In genomic region chr16:92696411-92697015, GRCm38 (mm10) we compare ENCODE assay signal across 8 mouse cellular contexts.
A peak's percentile ranks its signal among the peaks of the same experiment; 100 is the strongest.
DNase-seq lines count a peak whose midpoint lies in the region; ATAC-seq and TF ChIP-seq lines count a peak whose summit lies in the region.

No protein-coding gene starts in this region.

- H3K27me3 ChIP-seq in lung, embryonic 15.5 days: peaks cover 37% of the 10 kb centered on the region
- H3K27me3 ChIP-seq in cerebellum, adult 2 months (ENCODE audit: control insufficient read depth, insufficient read depth, low read length): peaks cover 3% of the 10 kb centered on the region; the same call in 1 of the 2 replicates

- peak overlapping the region; percentile 58 for H3K4me3 ChIP-seq in lung, embryonic 15.5 days
- no peak overlapping the region for H3K4me3 ChIP-seq in cerebellum, adult 2 months (replicated peaks; ENCODE audit: insufficient read depth, low read depth, low read length)

- no peak for TF ChIP-seq POLR2A in cerebellum, adult 2 months (IDR thresholded peaks at IDR 0.05; ENCODE audit: borderline replicate concordance, insufficient read depth, low read length)

- DNase-seq in left cerebral cortex, postnatal 25 days (ENCODE audit: low spot score in 2 of 2): peak; percentile 24 to 35
- no peak for DNase-seq in left cerebral cortex, adult 11 months (ENCODE audit: low spot score)
- DNase-seq in embryo, embryonic 10.5 days (ENCODE audit: low spot score): peak; percentile 65
- peak; percentile 42 to 60 for DNase-seq in heart, adult 18-20 months
- DNase-seq in kidney, adult 11 months: peak; percentile 17
- DNase-seq in cerebellum, adult 2 months: no peak

- peak overlapping the region; percentile 88 for H3K4me2 ChIP-seq in lung, embryonic 15.5 days

- intact Hi-C loops in left cerebral cortex, postnatal 25 days (cut with DNase I): loop anchor here (5.0 kb wide), 2 partner anchors 129 to 1396 kb away; no protein-coding TSS in a partner anchor

- H3K27ac ChIP-seq in lung, embryonic 15.5 days: peak overlapping the region; percentile 58; the same call in 1 of the 2 replicates
- no peak overlapping the region for H3K27ac ChIP-seq in cerebellum, adult 2 months (ENCODE audit: insufficient read depth, low read length)

- no peaks in the 10 kb centered on the region for H3K9me3 ChIP-seq in lung, embryonic 15.5 days

- ATAC-seq in lung, embryonic 15.5 days (ENCODE audit: borderline replicate concordance, extremely low read depth, low FRiP score, low TSS enrichment): no peak
- ATAC-seq in neutrophil, adult 5-6 weeks (ENCODE audit: extremely low read depth, insufficient number of reproducible peaks, low FRiP score, poor library complexity, severe bottlenecking): peak; percentile 54

- H3K4me1 ChIP-seq in lung, embryonic 15.5 days: peaks cover 31% of the 10 kb centered on the region
- no peaks in the 10 kb centered on the region; the same call in 1 of the 2 replicates for H3K4me1 ChIP-seq in cerebellum, adult 2 months (ENCODE audit: control insufficient read depth, insufficient read depth, low read length)

- H3K36me3 ChIP-seq in lung, embryonic 15.5 days: no peaks in the 10 kb centered on the region

- no peak for TF ChIP-seq CTCF in cerebellum, adult 2 months (IDR thresholded peaks at IDR 0.05; ENCODE audit: borderline replicate concordance, insufficient read depth, low read depth, low read length)

- WGBS in lung, embryonic 15.5 days: under 1% methylated on average over 24 of the region's 24 CpGs
- 2% methylated on average over 24 of the region's 24 CpGs for WGBS in cerebellum, adult 2 months

- H3K9ac ChIP-seq in lung, embryonic 15.5 days: peak overlapping the region; percentile 55

Comparison
In these comparisons a context has a peak if more than half of its experiments do, and no peak if none do; other contexts are left out.
1. DNase-seq: peak in left cerebral cortex, postnatal 25 days (2 of 2), embryo, embryonic 10.5 days (single experiment), heart, adult 18-20 months (2 of 2) and kidney, adult 11 months (single experiment); none in left cerebral cortex, adult 11 months (single experiment) and cerebellum, adult 2 months (0 of 2).